Mouse (Mus musculus) thymus, adult 2 months (tissue): ENCODE data around the gene Ecpas.

Experiments used
- CTCF ChIP-seq: fragments of 200-500 bp; IDR thresholded peaks from 2 replicates; pipeline ENCODE4 v1.5.1; 2012; ENCODE audit warnings: mild to moderate bottlenecking, control low read depth, low read length, moderate library complexity, borderline replicate concordance; ENCODE audit not compliant: control insufficient read depth, poor library complexity, insufficient read depth; ENCODE audit errors: extremely low read depth
- POLR2A ChIP-seq: fragments of 200-500 bp; IDR thresholded peaks from 2 replicates; pipeline ENCODE4 v1.6.1; 2012; ENCODE audit warnings: mild to moderate bottlenecking, low read length, control low read depth, moderate library complexity; ENCODE audit not compliant: control insufficient read depth, poor library complexity, insufficient read depth; ENCODE audit errors: extremely low read depth

DNA sequence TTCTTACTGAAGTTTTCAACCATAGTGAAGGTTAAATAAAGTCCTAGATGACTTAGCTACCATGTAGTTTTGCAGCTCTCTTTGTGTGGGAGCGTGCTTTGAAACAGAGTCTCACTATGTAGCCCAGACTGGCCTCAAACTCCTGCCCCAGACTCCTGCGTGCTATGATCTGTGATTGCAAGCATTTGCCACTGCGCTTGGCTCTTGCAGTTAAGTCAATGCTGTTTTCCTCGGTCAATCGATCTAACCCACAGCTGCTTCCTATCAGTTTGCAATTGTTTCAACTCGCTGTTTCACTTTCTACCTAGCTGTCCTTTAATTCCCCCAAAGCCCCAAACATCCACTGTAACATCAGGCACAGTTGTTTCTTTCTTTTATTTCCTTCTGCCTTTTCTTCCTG is 20.0 kb upstream of the Ecpas start:
- TF ChIP-seq POLR2A (no peak), CTCF (no peak)
